Mouse (Mus musculus) spleen, adult 2 months (tissue): ENCODE measurements around the gene Lbx2.

Source experiments
- CTCF ChIP-seq: fragments of 200-500 bp; IDR thresholded peaks from 2 replicates; pipeline ENCODE4 v1.5.1; 2011; ENCODE audit warnings: mild to moderate bottlenecking, inconsistent platforms; ENCODE audit not compliant: insufficient read depth, insufficient read length, insufficient replicate concordance; ENCODE audit errors: extremely low read depth
- POLR2A ChIP-seq: fragments of 200-500 bp; IDR thresholded peaks from 2 replicates; pipeline ENCODE4 v1.6.1; 2011; ENCODE audit warnings: low read depth, low read length, inconsistent platforms

DNA sequence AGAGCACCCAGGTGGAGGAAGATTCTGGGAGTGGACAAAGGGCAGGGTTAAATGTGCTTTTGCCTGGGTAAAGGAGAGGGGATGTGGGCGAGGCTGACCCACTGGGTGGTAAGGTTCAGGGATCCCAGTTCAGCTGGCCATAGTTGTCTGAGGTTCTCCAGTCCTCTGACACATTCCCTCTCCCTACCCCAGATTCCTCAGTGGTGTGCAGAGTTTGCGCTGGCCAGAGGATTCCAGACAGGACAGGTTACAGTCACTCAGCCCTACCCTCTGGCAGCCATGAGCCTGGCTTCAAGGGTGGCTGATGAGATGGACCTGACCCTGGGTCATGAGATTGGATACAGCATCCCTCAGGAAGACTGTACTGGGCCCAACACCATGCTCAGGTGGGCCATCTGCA, 27.4 kb upstream of the Lbx2 start:
- TF ChIP-seq CTCF, result no peak
- no peak for TF ChIP-seq POLR2A
